Mouse (Mus musculus) G1E (cell line): Measurements from ENCODE around the gene Ugt1a5.

Source experiments
- CTCF ChIP-seq: IDR thresholded peaks from 2 replicates; pipeline ENCODE4 v1.5.1; 2012; ENCODE audit warnings: low read depth, low read length, inconsistent platforms, mixed read lengths
- GATA1 ChIP-seq: IDR thresholded peaks from 2 replicates; pipeline ENCODE4 v1.6.1; 2012; ENCODE audit warnings: borderline replicate concordance, low read length, inconsistent platforms, mixed read lengths
- POLR2AphosphoS5 ChIP-seq: IDR thresholded peaks from 2 replicates; pipeline ENCODE4 v1.6.1; 2012; ENCODE audit warnings: low read depth, low read length, inconsistent platforms; ENCODE audit not compliant: insufficient replicate concordance

- no peak for TF ChIP-seq CTCF
- TF ChIP-seq GATA1 = no peak
- TF ChIP-seq POLR2AphosphoS5 = no peak
Measured at GRCm38 (mm10) chr1:88255466-88255857, 89.7 kb downstream of the Ugt1a5 start.
